Mouse (Mus musculus) kidney, adult 2 months (tissue): ENCODE data around the gene Hs3st5.

Experiments
- CTCF ChIP-seq: fragments of 200-500 bp; conservative IDR thresholded peaks from 2 replicates; pipeline ENCODE4 v1.5.1; 2011; ENCODE audit warnings: low read depth, mild to moderate bottlenecking, control low read depth, low read length, moderate library complexity, mixed read lengths; ENCODE audit not compliant: insufficient read depth, insufficient read length
- POLR2A ChIP-seq: fragments of 200-500 bp; IDR thresholded peaks from one replicate; pipeline ENCODE4 v1.6.1; 2011; ENCODE audit warnings: low read depth, low read length, control low read depth

DNA sequence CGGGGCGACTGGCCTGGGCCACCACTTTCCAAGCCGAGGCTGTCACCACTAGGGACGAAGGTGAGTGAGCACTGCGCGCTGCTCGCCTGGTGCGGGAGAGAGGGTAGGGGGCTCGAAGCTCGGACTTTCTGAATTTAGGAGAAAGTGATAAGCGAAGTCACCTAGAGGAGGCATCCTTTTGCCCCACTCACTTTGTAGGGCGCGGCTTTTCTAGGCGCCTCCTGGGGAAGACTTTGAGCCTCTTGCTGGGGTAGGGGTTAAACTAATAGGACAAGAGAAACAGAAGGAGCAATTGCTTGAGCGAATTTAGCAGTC is 899 bp downstream of the Hs3st5 start:
- TF ChIP-seq POLR2A (no peak), CTCF (no peak)
